Mouse (Mus musculus) spleen, adult 10 weeks (tissue): ENCODE results near the gene Tas2r121. TPM values are rescaled to one million over a fixed set of nuclear protein-coding genes. Genes with fewer than 3 reads are reported as not detected.

Experiments used
- polyA plus RNA-seq: library from polyadenylated mRNA; stranded (reverse); fragments of 350-450 nt; fragmentation: Illumina TruSeq; extraction: RNeasy Lipid Tissue Mini Kit (QIAGEN cat#74804); gene quantifications from one replicate; pipeline ENCODE4 v1.2.3, GENCODE M21; 2015; ENCODE audit warnings: low replicate concordance; ENCODE audit not compliant: insufficient read depth

Gene Tas2r121
- polyA plus RNA-seq: not detected

DNA sequence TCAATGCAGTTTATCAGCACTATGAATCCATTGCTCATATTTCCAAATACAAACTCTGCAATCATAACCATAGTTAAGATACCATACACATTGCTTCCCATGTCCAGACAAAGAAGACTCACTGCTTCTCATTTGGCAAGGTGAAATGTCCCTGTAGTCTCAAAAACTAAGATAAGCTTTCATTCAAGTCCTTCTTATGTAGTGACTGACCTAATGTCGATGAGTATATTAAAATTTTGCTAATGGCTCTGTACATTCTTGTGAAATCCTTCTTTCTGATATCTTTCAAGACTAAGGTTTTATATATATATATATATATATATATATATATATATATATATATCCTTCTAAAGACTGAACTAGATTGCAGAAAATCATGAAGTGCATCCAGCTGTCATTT lies at the start of gene Tas2r121:
TSS of gene Tas2r121 (minus strand) at position 101 of the 400 bp plus-strand sequence.

DNA sequence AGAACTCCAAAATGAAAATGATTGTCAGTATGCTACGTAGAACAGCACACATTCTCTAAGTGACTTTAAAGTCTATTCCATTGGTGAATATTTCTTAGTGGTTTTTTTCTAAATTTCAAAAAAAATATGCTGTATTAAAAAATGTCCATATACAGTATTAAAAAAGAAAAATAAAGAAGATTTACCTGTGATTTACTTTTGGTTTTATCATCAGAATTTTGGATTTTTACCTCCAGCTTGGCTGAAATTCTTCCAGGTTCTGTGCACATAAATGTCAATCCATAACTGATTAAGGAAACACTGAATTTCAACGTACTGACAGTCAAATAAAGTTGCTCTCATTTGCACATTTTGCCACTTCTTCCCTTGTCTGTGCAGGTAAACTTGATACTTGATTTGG lies 37.1 kb upstream of the Tas2r121 start, which contains the start of gene Tas2r115:
TSS of gene Tas2r115 (minus strand) at position 101 of the 400 bp plus-strand sequence.

DNA sequence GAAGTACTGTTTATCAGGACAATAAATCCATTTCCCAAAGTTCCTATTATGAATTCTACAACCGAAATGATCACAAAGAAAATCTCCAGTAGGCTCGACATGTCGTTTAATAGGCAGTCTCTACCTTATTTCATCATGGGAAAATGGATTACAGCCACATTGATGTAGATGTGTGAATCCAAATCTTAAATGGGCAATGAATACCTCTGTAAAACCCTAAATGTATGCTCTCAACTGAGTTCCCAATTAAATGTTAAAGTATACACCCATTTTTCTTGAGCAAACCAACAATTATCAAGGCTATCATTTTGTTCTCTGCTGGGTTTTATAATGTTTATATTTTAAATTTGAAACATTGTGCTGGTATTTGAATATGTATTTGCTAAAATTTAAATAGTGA lies 11.0 kb upstream of the Tas2r121 start, which contains the start of gene Tas2r122:
TSS of gene Tas2r122 (minus strand) at position 101 of the 400 bp plus-strand sequence.

DNA sequence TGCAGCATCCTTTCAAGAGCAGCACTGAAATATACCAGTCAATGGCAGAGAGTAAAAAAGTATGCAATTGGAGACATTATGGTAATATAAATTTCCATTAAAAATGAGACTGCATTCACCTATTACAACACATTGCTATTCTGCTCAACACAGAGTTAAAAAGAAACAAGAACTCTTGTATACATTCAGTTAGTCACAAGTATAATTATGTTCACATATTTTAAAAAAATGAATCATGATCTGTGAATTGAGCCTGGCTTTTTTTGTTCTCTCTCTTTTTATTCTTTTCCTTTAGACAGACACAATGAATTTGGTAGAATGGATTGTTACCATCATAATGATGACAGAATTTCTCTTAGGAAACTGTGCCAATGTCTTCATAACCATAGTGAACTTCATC lies 44.2 kb downstream of the Tas2r121 start, which contains the start of gene Tas2r120:
TSS of gene Tas2r120 (plus strand) at position 301 of the 400 bp plus-strand sequence.

DNA sequence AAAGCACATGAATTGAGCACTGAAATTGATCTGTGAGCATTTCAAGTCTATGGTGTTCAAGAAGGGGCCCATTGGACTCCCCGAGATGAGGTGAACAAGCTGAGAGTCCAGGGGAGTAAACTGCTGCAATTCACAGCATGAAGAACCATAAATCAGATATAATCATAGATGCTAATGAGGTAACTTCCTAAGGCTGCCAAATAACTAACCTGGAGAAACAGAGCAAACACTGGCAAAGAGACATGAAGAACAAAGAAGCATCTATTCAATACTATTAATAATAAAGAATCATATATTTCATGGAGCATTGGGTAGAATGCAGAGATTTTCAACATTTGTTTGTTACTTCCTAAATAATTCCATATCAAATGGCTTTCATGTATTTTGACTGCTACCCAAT lies 49.4 kb downstream of the Tas2r121 start, which contains the start of gene A630073D07Rik:
TSS of gene A630073D07Rik (minus strand) at position 101 of the 400 bp plus-strand sequence.

Other genes starting within 250 kb of the Tas2r121 start
- not detected for gene Prh1, start 131.2 kb downstream of the Tas2r121 start, polyA plus RNA-seq
- not detected for gene Prp2, start 105.1 kb downstream of the Tas2r121 start, polyA plus RNA-seq
- gene A630073D07Rik, start 49.5 kb downstream of the Tas2r121 start, polyA plus RNA-seq: not detected
- gene Tas2r120, start 44.1 kb downstream of the Tas2r121 start, polyA plus RNA-seq: not detected
- gene Tas2r122, start 10.9 kb upstream of the Tas2r121 start, polyA plus RNA-seq: not detected
- gene Tas2r115, start 37.0 kb upstream of the Tas2r121 start, polyA plus RNA-seq: not detected
- not detected for gene Tas2r124, start 53.7 kb upstream of the Tas2r121 start, polyA plus RNA-seq
- not detected for gene Tas2r102, start 61.1 kb upstream of the Tas2r121 start, polyA plus RNA-seq
- not detected for gene Tas2r136, start 77.2 kb upstream of the Tas2r121 start, polyA plus RNA-seq
- not detected for gene Tas2r117, start 101.8 kb upstream of the Tas2r121 start, polyA plus RNA-seq
- not detected for gene Tas2r123, start 146.1 kb upstream of the Tas2r121 start, polyA plus RNA-seq
- not detected for gene Tas2r116, start 154.4 kb upstream of the Tas2r121 start, polyA plus RNA-seq
- gene Tas2r110, start 167.0 kb upstream of the Tas2r121 start, polyA plus RNA-seq: not detected
- gene Tas2r113, start 192.0 kb upstream of the Tas2r121 start, polyA plus RNA-seq: not detected
- gene Tas2r125, start 208.6 kb upstream of the Tas2r121 start, polyA plus RNA-seq: not detected